Mouse (Mus musculus) layer of hippocampus, adult 2 months (tissue): ENCODE measurements at regions not wholly inside any gene's neighbourhood (a gene's known extent, or its start where the extent isn't known, plus 50 kb on each side); places are given as distances from the start of the nearest gene placed in this dataset.

Experiments
- DNase-seq, 2 experiments: peaks; one replicate each; pipeline ENCODE4 v3.0.0; 2022; ENCODE audit warnings: low spot score in 2 of 2
- H3K27ac ChIP-seq: fragments of 200-600 bp; 2 replicates; pipeline ENCODE4 v1.8.1; 2022
- H3K4me3 ChIP-seq: fragments of 200-600 bp; 2 replicates; pipeline ENCODE4 v1.8.1; 2022; ENCODE audit warnings: mild to moderate bottlenecking
- CTCF ChIP-seq: fragments of 200-600 bp; conservative IDR thresholded peaks from 2 replicates; pipeline ENCODE4 v1.8.1; 2022; ENCODE audit warnings: antibody characterized with exemption, mild to moderate bottlenecking, moderate library complexity

- no peak overlapping the region for H3K27ac ChIP-seq
- peak; percentile 73 for TF ChIP-seq CTCF
- no peak overlapping the region for H3K4me3 ChIP-seq
- no peak for DNase-seq
These were observed 136.3 kb upstream of the Ubr2 start for GRCm38 (mm10) chr17:47146640-47147039.

GRCm38 (mm10) chr17:47145590-47145989 is 135.2 kb upstream of the Ubr2 start:
- Histone ChIP-seq H3K4me3 (no peak overlapping the region), H3K27ac (no peak overlapping the region)
- TF ChIP-seq CTCF = no peak
- no peak for DNase-seq

GRCm38 (mm10) chr17:47144996-47145395 is 134.6 kb upstream of the Ubr2 start:
- Histone ChIP-seq H3K4me3 (peak overlapping the region; percentile 83), H3K27ac (peak overlapping the region; percentile 72)
- no peak for DNase-seq
- no peak for TF ChIP-seq CTCF

DNA sequence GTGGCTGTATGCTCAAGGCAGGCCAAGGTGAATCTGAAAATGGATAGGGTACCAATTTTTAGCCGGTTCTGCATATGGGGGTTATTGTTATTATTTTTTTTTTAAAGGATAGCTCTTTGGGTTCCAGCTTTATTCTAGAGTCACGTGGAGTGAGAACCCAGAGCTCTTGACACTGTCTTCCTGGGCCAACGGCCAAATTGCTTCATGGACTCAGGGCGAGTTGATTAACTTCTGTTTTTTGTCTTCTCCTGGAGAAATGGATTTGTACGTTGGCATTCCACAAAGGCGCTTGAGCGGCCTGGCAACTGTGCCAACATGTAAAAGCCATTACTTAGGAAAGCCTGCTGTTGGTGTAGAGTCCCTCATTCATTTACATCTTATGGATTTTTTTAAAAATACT is 134.1 kb upstream of the Ubr2 start:
- DNase-seq = no peak
- no peak for TF ChIP-seq CTCF
- Histone ChIP-seq H3K27ac (peak overlapping the region; percentile 72), H3K4me3 (peak overlapping the region; percentile 83)

- no peak for DNase-seq
- Histone ChIP-seq H3K27ac (peak overlapping the region; percentile 72; the same call in 1 of the 2 replicates), H3K4me3 (peak overlapping the region; percentile 83)
- no peak for TF ChIP-seq CTCF
These were observed 133.5 kb upstream of the Ubr2 start for GRCm38 (mm10) chr17:47143898-47144297.

DNA sequence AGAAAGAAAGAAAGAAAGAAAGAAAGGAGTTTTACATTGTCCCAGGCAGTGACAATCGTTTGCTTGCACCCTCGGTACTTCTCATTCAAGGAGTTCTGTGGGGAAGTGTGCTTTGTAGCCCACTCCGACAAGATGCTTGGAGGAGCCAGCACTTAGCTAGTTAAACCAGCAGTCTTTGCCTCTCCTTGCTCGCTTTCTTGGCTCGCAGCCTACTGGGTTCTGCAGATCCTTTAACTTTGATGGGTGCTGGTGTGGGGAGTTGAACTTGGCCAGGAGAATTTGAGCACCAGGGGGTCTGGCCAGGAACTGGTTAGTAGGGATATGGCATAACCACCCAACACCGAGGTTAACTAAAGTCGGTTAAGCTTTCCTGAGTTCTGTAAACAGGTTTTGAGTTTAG is 132.5 kb upstream of the Ubr2 start:
- H3K4me3 ChIP-seq = peak overlapping the region; percentile 83
- TF ChIP-seq CTCF = no peak
- H3K27ac ChIP-seq = peak overlapping the region; percentile 98; the same call in 1 of the 2 replicates
- no peak for DNase-seq

GRCm38 (mm10) chr17:47142276-47142675 is 131.9 kb upstream of the Ubr2 start:
- H3K4me3 ChIP-seq = peak overlapping the region; percentile 83
- H3K27ac ChIP-seq = peak overlapping the region; percentile 98
- DNase-seq = no peak
- TF ChIP-seq CTCF = no peak

GRCm38 (mm10) chr17:47141843-47142215 is 131.5 kb upstream of the Ubr2 start:
- TF ChIP-seq CTCF = no peak
- Histone ChIP-seq H3K4me3 (peak overlapping the region; percentile 83), H3K27ac (peak overlapping the region; percentile 98)
- DNase-seq = no peak

DNA sequence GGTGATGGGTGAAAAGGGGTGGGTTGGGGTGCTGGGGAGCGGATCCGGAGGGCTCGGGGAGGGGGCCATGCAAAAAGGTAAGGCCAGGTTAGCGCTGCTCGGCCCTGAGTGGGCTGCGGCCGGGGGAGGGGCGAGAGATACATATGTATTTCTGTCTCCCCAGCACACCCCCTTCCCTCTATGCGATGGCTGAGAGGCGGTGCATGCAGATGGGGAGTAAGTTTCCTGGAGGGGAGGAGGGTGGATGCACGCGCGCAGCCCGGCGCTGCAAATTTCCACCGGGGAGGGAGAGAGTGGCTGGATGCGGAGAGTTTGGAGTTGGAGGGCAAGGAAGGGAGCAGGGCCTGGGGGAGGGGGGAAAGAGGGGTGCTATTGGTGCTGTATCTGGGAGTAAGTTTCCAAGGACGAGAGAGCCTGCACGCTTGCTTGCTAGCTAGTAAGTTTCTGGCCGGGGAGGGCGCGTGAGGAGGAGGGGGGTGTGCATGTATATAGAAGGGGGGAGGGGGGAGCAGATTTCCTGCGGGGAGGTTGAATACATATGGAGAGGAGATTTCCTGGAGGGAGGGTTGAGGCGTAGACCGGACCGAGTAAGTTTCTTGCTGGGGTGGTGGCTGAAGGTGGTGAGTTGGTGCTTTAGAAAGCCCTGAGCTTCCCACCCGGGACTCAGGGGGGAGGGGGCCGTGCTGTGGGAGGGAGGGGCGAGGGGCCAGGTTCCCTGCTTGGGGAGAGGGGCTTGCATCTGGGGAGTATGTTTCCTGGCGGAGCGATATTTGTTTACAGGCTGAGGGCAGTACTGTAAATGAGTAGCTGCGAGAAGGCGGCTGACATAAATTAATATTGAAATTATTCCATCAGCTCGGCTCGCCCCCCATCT is 130.8 kb upstream of the Ubr2 start:
- Histone ChIP-seq H3K4me3 (peak overlapping the region; percentile 83), H3K27ac (peak overlapping the region; percentile 98)
- peak; percentile 65 to 79 for DNase-seq
- no peak for TF ChIP-seq CTCF

GRCm38 (mm10) chr17:47140241-47140968 is 130.0 kb upstream of the Ubr2 start:
- Histone ChIP-seq H3K4me3 (peak overlapping the region; percentile 83), H3K27ac (peak overlapping the region; percentile 98)
- no peak for DNase-seq
- no peak for TF ChIP-seq CTCF

- DNase-seq = peak; percentile 93 to 96
- H3K27ac ChIP-seq = peak overlapping the region; percentile 98
- no peak for TF ChIP-seq CTCF
- H3K4me3 ChIP-seq = peak overlapping the region; percentile 83
These were observed 129.4 kb upstream of the Ubr2 start for GRCm38 (mm10) chr17:47139730-47140231.

GRCm38 (mm10) chr17:47139171-47139617 is 128.8 kb upstream of the Ubr2 start:
- Histone ChIP-seq H3K4me3 (peak overlapping the region; percentile 83), H3K27ac (peak overlapping the region; percentile 98)
- TF ChIP-seq CTCF = no peak
- no peak for DNase-seq

GRCm38 (mm10) chr17:47138174-47138573 is 127.8 kb upstream of the Ubr2 start:
- Histone ChIP-seq H3K4me3 (no peak overlapping the region), H3K27ac (no peak overlapping the region)
- no peak for DNase-seq
- TF ChIP-seq CTCF = no peak

DNA sequence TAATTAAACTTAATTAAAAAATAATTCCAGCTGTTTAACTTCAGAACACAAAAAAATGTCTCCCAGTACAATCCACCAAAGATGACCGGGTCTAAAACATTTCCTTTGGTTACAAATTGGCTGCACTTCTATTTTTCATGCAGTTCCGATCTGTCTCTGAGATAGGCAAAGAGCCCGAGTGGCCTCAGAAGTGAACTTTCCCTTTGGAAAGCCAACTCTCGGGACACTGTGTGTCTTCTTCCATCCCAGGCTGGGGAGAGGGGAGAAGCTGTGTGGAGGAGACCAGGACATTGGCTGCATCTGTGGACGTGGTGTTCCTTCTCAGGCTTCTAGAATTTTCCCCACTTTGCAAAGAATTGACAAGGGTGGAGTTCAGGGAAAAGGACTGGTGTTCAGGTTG is 125.0 kb upstream of the Ubr2 start:
- Histone ChIP-seq H3K27ac (no peak overlapping the region), H3K4me3 (no peak overlapping the region)
- TF ChIP-seq CTCF = no peak
- DNase-seq = no peak
